Mouse (Mus musculus): Measurements from ENCODE around the gene Slc22a2. TPM values are rescaled to one million over a fixed set of nuclear protein-coding genes. Genes with fewer than 3 reads are reported as not detected.

Slc22a2 gene
- total RNA-seq, 2 experiments from 2014 or later: 0.98 to 1.3 TPM

DNA sequence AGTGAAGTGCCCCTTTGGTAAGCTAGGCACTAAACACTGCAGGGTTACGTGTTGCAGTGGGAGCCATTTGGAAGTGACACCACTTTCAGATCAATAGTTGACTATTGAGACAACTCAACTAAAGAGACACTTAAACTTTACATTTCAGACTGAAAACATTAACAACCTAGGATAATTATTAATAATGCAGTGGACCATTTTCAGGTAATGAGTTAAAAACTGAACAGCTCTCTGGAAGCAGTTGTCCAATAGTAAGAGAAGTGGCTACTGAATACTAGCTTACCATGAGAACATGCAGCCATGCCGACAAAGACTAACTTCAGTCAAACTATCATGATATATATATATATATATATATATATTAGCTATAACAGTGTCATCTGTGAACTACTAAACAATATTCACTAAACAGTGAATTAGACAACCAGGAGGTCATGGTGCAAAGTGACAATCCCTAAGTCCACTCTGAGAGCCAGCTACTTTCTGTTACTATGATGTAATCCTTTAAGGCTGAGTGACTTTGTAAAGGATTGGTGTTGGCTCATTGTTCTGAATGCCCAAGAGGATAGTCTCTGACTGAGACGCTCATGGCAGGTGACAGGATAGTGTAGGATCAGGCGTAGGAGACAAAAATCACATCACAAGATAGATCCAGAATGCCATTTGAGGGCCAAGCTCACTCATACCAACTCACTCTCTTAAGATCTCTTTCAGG lies 7.1 kb downstream of the Slc22a2 start:
- DNase-seq (ENCODE audit: extremely low spot score in 1 of 2, low spot score in 2 of 2): no peak
- no peak for TF ChIP-seq CTCF (IDR thresholded peaks at IDR 0.05)
- Histone ChIP-seq H3K4me3 (no peak overlapping the region), H3K27ac (no peak overlapping the region)
- intact Hi-C loops (cut with DNase I): no loop called here

GRCm38 (mm10) chr17:12595846-12596515 lies 12.0 kb downstream of the Slc22a2 start:
- Histone ChIP-seq H3K27ac (no peak overlapping the region), H3K4me3 (no peak overlapping the region)
- no peak for TF ChIP-seq CTCF (IDR thresholded peaks at IDR 0.05)
- no peak for DNase-seq (ENCODE audit: extremely low spot score in 1 of 2, low spot score in 2 of 2)
- intact Hi-C loops (cut with DNase I): no loop called here

DNA sequence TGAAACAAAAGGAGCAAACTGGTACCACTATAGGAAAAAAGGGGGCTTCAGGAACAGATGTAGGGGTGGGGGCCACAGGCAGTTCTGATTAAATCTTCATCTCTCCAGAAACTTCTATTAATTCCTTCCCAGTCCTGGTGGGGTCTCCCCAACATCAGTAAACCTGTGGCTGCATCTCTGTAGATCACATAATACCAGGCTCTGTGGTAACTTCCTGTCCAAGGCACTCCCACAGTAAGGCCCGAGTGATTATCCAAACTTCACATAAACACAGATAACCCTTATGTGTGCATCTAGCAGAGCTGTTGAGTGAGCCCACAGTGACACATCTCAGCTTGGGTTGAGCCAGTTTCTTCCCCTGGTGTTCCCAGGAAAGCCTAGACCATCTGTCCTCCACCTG lies 22.7 kb downstream of the Slc22a2 start:
- no peak for TF ChIP-seq CTCF (IDR thresholded peaks at IDR 0.05)
- intact Hi-C loops (cut with DNase I): no loop called here
- DNase-seq (ENCODE audit: extremely low spot score in 1 of 2, low spot score in 2 of 2): no peak

GRCm38 (mm10) chr17:12607202-12607601 lies 23.3 kb downstream of the Slc22a2 start:
- DNase-seq (ENCODE audit: extremely low spot score in 1 of 2, low spot score in 2 of 2): no peak
- no peak overlapping the region for H3K27ac ChIP-seq
- intact Hi-C loops (cut with DNase I): no loop called here
- no peak overlapping the region for H3K4me3 ChIP-seq
- TF ChIP-seq CTCF (IDR thresholded peaks at IDR 0.05): no peak

More for the DNA sequence above, 22.7 kb downstream of the Slc22a2 start:
- H3K4me3 ChIP-seq: no peak overlapping the region
- H3K27ac ChIP-seq: no peak overlapping the region

DNA sequence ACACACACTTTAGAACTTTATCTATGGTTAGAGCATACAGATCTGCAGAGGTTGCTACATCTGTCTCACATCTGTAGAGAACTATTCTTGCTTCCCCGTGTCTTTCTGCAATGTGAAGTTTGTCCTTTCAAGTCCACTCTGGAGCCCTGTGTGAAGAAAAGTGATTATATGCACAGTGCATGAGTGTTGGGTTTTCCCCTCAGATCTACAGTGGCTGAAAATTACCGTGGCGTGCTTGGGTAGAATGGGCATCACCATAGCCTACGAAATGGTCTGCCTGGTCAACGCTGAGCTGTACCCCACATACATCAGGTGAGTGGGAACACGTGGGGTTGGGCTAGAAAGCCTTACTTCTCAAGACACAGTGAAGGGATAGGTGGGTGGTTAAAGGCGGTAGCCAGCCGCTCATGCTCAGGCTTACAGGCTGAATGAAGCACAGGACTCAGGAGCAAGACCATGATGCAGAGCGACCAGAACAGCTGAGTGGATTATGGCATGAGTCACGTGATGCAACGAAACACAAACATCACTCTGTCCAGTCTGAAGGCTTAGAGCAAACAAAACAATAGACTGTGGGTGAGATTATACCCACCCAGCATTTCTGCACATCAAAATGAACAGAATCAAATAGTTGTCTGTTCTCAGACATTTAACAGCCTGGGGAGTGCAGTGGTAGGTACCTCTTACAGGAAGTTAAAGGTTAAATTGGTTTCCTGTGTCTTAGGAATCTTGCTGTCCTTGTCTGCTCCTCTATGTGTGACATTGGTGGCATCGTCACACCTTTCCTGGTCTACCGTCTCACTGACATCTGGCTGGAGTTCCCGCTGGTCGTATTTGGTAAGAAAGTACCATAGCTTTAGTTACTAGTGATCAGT lies 30.8 kb downstream of the Slc22a2 start:
- Histone ChIP-seq H3K27ac (no peak overlapping the region), H3K4me3 (no peak overlapping the region)
- DNase-seq (ENCODE audit: extremely low spot score in 1 of 2, low spot score in 2 of 2): no peak
- intact Hi-C loops (cut with DNase I): no loop called here
- TF ChIP-seq CTCF (IDR thresholded peaks at IDR 0.05): no peak

DNA sequence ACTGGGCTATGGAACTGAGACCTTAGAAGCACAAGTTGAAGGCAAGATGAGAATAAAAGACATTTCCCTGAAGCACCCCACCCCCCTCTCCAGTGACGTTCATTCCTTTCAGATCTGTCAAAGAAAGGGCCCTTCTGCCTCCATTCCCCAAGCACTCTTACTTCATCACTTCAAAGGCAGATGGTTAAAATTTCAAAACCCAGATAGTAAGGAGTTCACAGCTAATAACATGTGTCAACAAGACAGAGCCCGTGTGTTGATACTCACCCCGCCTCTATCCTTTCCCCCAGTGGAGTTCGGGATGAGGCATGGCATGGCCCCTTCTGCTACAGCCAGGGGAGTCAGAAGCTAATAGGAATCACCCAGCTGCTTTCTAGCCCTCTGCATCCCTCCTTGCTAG lies 31.5 kb downstream of the Slc22a2 start:
- no peak overlapping the region for H3K4me3 ChIP-seq
- H3K27ac ChIP-seq: no peak overlapping the region
- no peak for DNase-seq (ENCODE audit: extremely low spot score in 1 of 2, low spot score in 2 of 2)
- no peak for TF ChIP-seq CTCF (IDR thresholded peaks at IDR 0.05)
- intact Hi-C loops (cut with DNase I): no loop called here

- H3K4me3 ChIP-seq: no peak overlapping the region
- TF ChIP-seq CTCF (IDR thresholded peaks at IDR 0.05): no peak
- intact Hi-C loops (cut with DNase I): no loop called here
- no peak overlapping the region for H3K27ac ChIP-seq
- DNase-seq (ENCODE audit: extremely low spot score in 1 of 2, low spot score in 2 of 2): no peak
These were observed 35.7 kb downstream of the Slc22a2 start for GRCm38 (mm10) chr17:12619641-12620040.

DNA sequence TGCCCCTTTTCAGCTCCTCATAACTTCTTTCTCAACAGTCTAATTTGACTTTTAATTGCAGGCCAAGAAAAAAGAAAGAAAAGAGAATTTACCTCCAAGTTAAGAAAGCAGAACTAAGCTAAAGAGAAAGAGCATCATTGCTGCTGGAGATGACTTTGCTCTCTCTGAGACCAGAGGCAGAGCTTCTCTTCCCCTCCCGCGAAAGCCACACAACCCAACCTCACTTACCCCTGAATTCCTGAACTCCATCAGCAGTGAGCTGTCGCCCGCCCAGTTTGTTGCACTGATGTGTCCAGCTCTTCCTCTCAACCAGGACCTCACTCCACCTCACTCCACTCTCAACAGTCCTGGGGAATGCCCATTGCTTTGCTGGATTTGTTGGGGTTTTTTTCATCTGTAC lies 44.1 kb downstream of the Slc22a2 start:
- TF ChIP-seq CTCF (IDR thresholded peaks at IDR 0.05): no peak
- no peak for DNase-seq (ENCODE audit: extremely low spot score in 1 of 2, low spot score in 2 of 2)
- H3K27ac ChIP-seq: no peak overlapping the region
- intact Hi-C loops (cut with DNase I): no loop called here
- no peak overlapping the region for H3K4me3 ChIP-seq

DNA sequence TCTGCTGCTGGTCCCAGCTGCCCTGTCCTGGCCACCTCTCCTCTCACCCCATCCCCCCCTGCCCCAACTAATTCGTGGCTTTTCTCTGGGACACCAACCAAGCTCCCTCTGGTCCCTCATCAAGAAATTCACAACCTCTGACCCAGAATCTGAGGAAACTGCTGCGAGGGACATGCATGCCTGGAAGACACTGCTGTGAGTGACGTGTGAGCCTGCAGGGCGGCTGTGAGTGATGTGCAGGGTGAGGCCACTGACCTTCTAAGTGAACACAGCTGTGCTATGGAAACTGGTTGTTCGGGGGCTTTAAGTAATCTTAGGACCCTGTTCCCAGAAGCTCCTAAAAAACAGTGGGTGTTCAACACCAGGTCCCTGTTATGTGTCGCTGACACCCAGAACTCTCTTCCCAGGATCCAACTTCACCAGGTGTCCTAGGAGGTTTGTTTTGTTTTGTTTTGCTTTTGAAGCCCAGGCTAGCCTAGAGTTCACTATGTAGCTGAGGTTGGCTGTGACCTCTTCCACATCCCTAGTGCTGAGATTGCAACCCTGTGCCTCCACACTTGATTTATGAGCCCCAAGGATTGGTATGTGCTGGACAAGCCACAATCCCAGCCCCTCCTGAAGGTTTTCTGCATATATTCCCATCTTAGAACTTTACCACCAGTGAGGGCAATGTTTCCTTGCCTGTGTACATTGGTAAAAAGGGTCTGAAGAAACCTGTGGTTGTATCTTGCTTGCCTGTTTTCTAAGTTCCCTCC lies 47.2 kb downstream of the Slc22a2 start:
- H3K4me3 ChIP-seq: no peak overlapping the region
- TF ChIP-seq CTCF (IDR thresholded peaks at IDR 0.05): no peak
- no peak for DNase-seq (ENCODE audit: extremely low spot score in 1 of 2, low spot score in 2 of 2)
- no peak overlapping the region for H3K27ac ChIP-seq
- intact Hi-C loops (cut with DNase I): no loop called here

DNA sequence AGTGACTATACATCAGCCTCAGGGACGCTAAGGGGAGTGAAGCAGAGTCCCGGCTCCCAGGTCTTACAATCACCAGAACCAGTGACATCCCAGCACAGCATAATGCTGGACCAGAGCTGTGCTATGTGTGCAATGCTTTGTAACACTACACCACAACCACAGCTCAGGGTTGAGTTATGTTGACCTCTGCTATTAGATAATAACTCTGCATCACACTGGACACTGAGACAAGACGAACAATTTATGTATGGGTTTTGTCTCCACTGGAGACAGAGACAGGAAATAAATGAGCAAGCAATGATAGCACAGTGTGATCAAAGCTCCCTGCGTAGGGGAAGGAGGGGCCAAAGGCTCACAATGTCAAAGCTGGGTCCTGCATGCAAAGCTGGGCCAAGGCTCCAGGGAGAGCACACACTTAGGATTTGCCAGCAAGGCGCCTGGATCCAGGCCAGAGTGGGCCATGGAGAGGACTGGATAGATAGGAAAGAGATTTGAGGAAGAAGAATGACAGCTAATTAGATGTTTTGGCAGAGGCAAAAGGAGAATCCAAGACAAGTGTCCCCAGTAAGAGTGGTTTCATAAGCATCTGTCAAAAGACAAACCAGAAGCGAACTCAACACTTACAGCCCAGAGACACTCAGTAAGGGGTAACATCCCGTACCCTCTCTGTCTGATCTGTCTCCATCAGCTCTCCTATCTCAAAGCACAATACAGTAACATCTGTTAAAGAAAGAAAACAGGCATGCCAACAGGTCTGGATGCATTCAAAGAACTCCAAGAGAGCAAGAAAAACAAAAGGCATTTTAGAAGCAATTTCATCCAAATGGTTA lies 48.1 kb downstream of the Slc22a2 start:
- DNase-seq (ENCODE audit: extremely low spot score in 1 of 2, low spot score in 2 of 2): no peak
- no peak for TF ChIP-seq CTCF (IDR thresholded peaks at IDR 0.05)
- H3K27ac ChIP-seq: no peak overlapping the region
- intact Hi-C loops (cut with DNase I): no loop called here
- H3K4me3 ChIP-seq: no peak overlapping the region

- no peak for DNase-seq (ENCODE audit: extremely low spot score in 1 of 2, low spot score in 2 of 2)
- TF ChIP-seq CTCF (IDR thresholded peaks at IDR 0.05): no peak
- Histone ChIP-seq H3K27ac (no peak overlapping the region), H3K4me3 (no peak overlapping the region)
- intact Hi-C loops (cut with DNase I): no loop called here
These were observed 50.9 kb downstream of the Slc22a2 start for GRCm38 (mm10) chr17:12634814-12635213.
